Comparison of ENCODE assay signal across 10 mouse cellular contexts in the genomic region with DNA sequence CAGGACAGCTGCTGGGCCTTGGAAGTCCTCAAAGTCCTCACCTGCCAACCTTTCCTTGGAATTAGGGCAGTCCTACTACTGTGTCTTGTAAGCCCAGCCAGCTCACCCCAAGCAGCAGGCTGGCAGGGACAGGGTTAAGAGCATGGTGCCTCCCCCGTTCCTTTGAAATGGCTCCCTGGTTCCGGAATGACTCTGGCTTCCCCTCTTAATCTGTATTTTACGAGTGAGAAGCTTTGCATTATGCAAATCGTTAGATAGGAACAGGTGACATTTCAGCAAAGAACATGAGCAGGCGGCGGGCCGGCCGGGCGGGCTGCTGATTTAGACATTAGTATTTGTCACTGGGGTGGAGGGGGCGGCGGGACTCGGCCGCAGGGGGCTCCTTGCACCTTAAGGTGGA.
DNase-seq lines count a peak whose midpoint lies in the region; ATAC-seq lines count a peak whose summit lies in the region.
"Had no signal": no experiment of that assay in that cellular context is flagged by ENCODE, and none has a peak within 500 bp of the region (broad histone marks: within the 10 kb centered on the region; RNA-seq: fewer than 3 reads in every experiment).

No protein-coding gene starts in this region.

- WGBS in heart, embryonic 13.5 days, result 13% methylated on average over 13 of the region's 13 CpGs
- 2% methylated on average over 13 of the region's 13 CpGs for WGBS in forebrain, embryonic 12.5 days
- WGBS in limb, embryonic 13.5 days, result under 1% methylated on average over 13 of the region's 13 CpGs

- H3K27me3 ChIP-seq in heart, embryonic 13.5 days (replicated peaks), result peaks cover 90% of the 10 kb centered on the region
- peaks cover 91% of the 10 kb centered on the region for H3K27me3 ChIP-seq in forebrain, embryonic 12.5 days
- H3K27me3 ChIP-seq in limb, embryonic 13.5 days, result peaks cover 94% of the 10 kb centered on the region

- peaks cover 26% of the 10 kb centered on the region for H3K4me1 ChIP-seq in heart, embryonic 13.5 days
- peaks cover 22% of the 10 kb centered on the region for H3K4me1 ChIP-seq in forebrain, embryonic 12.5 days
- peaks cover 19% of the 10 kb centered on the region for H3K4me1 ChIP-seq in limb, embryonic 13.5 days

- no peak overlapping the region for H3K27ac ChIP-seq in heart, embryonic 13.5 days (replicated peaks)
- H3K27ac ChIP-seq in forebrain, embryonic 12.5 days, result no peak overlapping the region
- no peak overlapping the region for H3K27ac ChIP-seq in limb, embryonic 13.5 days

- ATAC-seq in heart, embryonic 13.5 days (ENCODE audit: extremely low read depth, insufficient number of reproducible peaks, low FRiP score, low TSS enrichment), result no peak
- ATAC-seq in forebrain, embryonic 12.5 days (ENCODE audit: low FRiP score), result no peak
- no peak for ATAC-seq in limb, embryonic 13.5 days (ENCODE audit: low FRiP score, low read depth)

- DNase-seq in heart, postnatal 14 days, result no peak
- DNase-seq in A20 (ENCODE audit: low read depth, low spot score), result peak; percentile 94
- DNase-seq in spleen, postnatal 4 days (ENCODE audit: low spot score in 2 of 2), result no peak
- DNase-seq in spleen, adult 12 weeks (ENCODE audit: low spot score), result no peak
- no peak for DNase-seq in heart, adult 11 months

- H3K36me3 ChIP-seq in heart, embryonic 13.5 days, result no peaks in the 10 kb centered on the region
- no peaks in the 10 kb centered on the region for H3K36me3 ChIP-seq in forebrain, embryonic 12.5 days (replicated peaks)
- H3K36me3 ChIP-seq in limb, embryonic 13.5 days, result no peaks in the 10 kb centered on the region
- H3K36me3 ChIP-seq: G1E had no signal

- intact Hi-C loops in heart, postnatal 14 days (cut with DNase I), result no loop called here

- H3K4me3 ChIP-seq in heart, embryonic 13.5 days, result peak overlapping the region; percentile 33
- peak overlapping the region; percentile 19 for H3K4me3 ChIP-seq in forebrain, embryonic 12.5 days (replicated peaks)
- no peak overlapping the region for H3K4me3 ChIP-seq in limb, embryonic 13.5 days
- H3K4me3 ChIP-seq: erythroblast, embryonic 14.5 days had no signal

- peak overlapping the region; percentile 14; the same call in 1 of the 2 replicates for H3K9ac ChIP-seq in heart, embryonic 13.5 days
- H3K9ac ChIP-seq in forebrain, embryonic 12.5 days, result no peak overlapping the region
- no peak overlapping the region for H3K9ac ChIP-seq in limb, embryonic 13.5 days

- H3K4me2 ChIP-seq in heart, embryonic 13.5 days, result peak overlapping the region; percentile 60
- peak overlapping the region; percentile 38 for H3K4me2 ChIP-seq in forebrain, embryonic 12.5 days
- H3K4me2 ChIP-seq in limb, embryonic 13.5 days (replicated peaks), result peak overlapping the region; percentile 43

- no peaks in the 10 kb centered on the region for H3K9me3 ChIP-seq in heart, embryonic 13.5 days
- no peaks in the 10 kb centered on the region for H3K9me3 ChIP-seq in forebrain, embryonic 12.5 days
- no peaks in the 10 kb centered on the region; the same call in 1 of the 2 replicates for H3K9me3 ChIP-seq in limb, embryonic 13.5 days
- H3K9me3 ChIP-seq: G1E had no signal
